Mouse (Mus musculus) forebrain, postnatal 0 days (tissue): ENCODE measurements around the gene Gpr68. TPM values are rescaled to one million over a fixed set of nuclear protein-coding genes. Genes with fewer than 3 reads are reported as not detected.

ENCODE experiments used
- ATAC-seq: fragments of 200-750 bp; cut with Nextera tagmentation; 2 replicates; pipeline ENCODE4 v1.8.0; 2017; ENCODE audit warnings: mild to moderate bottlenecking, moderate library complexity
- DNase-seq: peaks from one replicate; pipeline ENCODE4 v3.0.0-alpha.2; 2015
- H3K27ac ChIP-seq: fragments of 300-500 bp; sonication (generic); 2 replicates; pipeline ENCODE4 v1.5.1; 2014; ENCODE audit warnings: low read depth, mild to moderate bottlenecking, antibody characterized with exemption, low read length, moderate library complexity, mixed read lengths
- H3K27me3 ChIP-seq: fragments of 300-500 bp; sonication (generic); 2 replicates; pipeline ENCODE4 v1.6.1; 2014; ENCODE audit warnings: mild to moderate bottlenecking, low read length, mixed read lengths; ENCODE audit not compliant: insufficient read depth
- H3K36me3 ChIP-seq: fragments of 300-500 bp; sonication (generic); 2 replicates; pipeline ENCODE4 v1.6.1; 2014; ENCODE audit warnings: mild to moderate bottlenecking, moderate library complexity; ENCODE audit not compliant: insufficient read depth
- H3K4me1 ChIP-seq: fragments of 300-500 bp; sonication (generic); 2 replicates; pipeline ENCODE4 v1.6.1; 2014; ENCODE audit warnings: antibody characterized with exemption; ENCODE audit not compliant: insufficient read depth
- H3K4me2 ChIP-seq: fragments of 300-500 bp; sonication (generic); 2 replicates; pipeline ENCODE4 v1.6.1; 2014; ENCODE audit warnings: low read depth, mild to moderate bottlenecking, moderate library complexity
- H3K4me3 ChIP-seq: fragments of 300-500 bp; sonication (generic); 2 replicates; pipeline ENCODE4 v1.5.1; 2014; ENCODE audit warnings: low read depth, low read length, mixed read lengths
- H3K9ac ChIP-seq: fragments of 300-500 bp; sonication (generic); 2 replicates; pipeline ENCODE4 v1.6.1; 2014; ENCODE audit warnings: mild to moderate bottlenecking
- H3K9me3 ChIP-seq: fragments of 300-500 bp; sonication (generic); 2 replicates; pipeline ENCODE4 v1.6.1; 2016; ENCODE audit warnings: low read length
- CTCF ChIP-seq: sonication (generic); IDR thresholded peaks from 2 replicates; pipeline ENCODE4 v1.5.1; 2016; ENCODE audit warnings: antibody characterized with exemption, control low read depth, low read depth
- WGBS: fragments of 180-500 bp; shearing (Covaris S2); extraction: QIAGEN DNeasy Blood & Tissue Kit; methylation state at CpG from one replicate; pipeline ENCODE4 v1.1.7; 2014; 5-methylcytosine and 5-hydroxymethylcytosine counted together
- polyA plus RNA-seq: library from polyadenylated mRNA; unstranded; fragments of >200 nt; fragmentation: Nextera tagmentation; extraction: Ambion mirVana; gene quantifications from 2 replicates; pipeline ENCODE4 v1.2.1, GENCODE M21; 2015
- total RNA-seq: library from RNA; depleted of rRNA; stranded (reverse); fragments of >200 nt; gene quantifications from 2 replicates; pipeline ENCODE4 v1.2.3, GENCODE M21; 2014

Gpr68 gene
- total and polyA plus RNA-seq, 2 experiments from 2014 or later, result 3.7 to 7.0 TPM

DNA sequence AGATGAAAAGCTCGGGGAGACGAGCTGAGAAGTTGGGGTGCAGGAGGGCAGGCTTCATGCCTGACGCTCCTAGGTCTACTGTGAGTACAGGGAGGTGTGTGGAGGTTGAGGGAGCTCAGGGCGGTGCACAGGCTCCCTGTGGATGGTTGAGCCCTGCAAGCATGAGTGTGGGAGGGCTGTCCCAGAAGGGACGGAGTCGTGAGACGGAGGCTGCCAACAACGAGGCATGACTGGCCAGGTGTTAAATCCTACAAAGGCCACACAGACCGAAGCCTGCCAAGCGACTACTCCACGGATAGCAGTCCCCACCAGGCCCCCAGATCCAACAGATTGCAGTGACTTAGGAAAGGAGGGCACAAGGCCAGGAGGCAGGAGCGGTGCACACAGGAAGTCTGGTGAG is 2.7 kb upstream of the Gpr68 start:
- no peak for DNase-seq
- no peak for ATAC-seq
- H3K36me3 ChIP-seq, result peaks cover 17% of the 10 kb centered on the region

DNA sequence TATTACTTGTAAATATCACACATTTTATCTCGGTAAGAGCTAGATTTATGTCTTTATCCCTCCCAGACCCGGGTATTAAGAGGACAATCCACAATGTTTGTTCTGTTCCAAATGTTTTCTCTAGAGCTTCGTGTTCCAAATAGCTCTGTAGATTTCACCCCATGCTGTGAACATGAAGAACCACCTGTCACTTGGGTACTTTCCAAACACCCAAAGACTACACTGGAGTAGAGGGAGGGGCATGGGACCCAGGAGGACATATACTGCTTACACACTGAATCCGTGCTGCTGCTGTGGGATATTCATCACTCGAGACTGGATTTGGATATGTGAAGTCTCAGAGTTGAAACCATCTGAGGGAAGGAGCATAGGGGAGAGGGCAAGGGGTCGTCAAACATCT is 1.8 kb upstream of the Gpr68 start:
- WGBS, result 67% methylated on average over 6 of the region's 6 CpGs
- no peak for ATAC-seq
- H3K36me3 ChIP-seq, result peaks cover 14% of the 10 kb centered on the region

More for the DNA sequence above, 2.7 kb upstream of the Gpr68 start:
- Histone ChIP-seq H3K4me1 (0 out of 2 replicates have a peak, but pooled peaks cover 4% of the 10 kb centered on the region), H3K9me3 (no peaks in the 10 kb centered on the region), H3K27ac (no peak overlapping the region), H3K4me2 (no peak overlapping the region), H3K9ac (no peak overlapping the region), H3K4me3 (no peak overlapping the region), H3K27me3 (no peaks in the 10 kb centered on the region; the same call in 1 of the 2 replicates)
- TF ChIP-seq CTCF, result no peak
- WGBS, result 66% methylated on average over 12 of the region's 12 CpGs

DNA sequence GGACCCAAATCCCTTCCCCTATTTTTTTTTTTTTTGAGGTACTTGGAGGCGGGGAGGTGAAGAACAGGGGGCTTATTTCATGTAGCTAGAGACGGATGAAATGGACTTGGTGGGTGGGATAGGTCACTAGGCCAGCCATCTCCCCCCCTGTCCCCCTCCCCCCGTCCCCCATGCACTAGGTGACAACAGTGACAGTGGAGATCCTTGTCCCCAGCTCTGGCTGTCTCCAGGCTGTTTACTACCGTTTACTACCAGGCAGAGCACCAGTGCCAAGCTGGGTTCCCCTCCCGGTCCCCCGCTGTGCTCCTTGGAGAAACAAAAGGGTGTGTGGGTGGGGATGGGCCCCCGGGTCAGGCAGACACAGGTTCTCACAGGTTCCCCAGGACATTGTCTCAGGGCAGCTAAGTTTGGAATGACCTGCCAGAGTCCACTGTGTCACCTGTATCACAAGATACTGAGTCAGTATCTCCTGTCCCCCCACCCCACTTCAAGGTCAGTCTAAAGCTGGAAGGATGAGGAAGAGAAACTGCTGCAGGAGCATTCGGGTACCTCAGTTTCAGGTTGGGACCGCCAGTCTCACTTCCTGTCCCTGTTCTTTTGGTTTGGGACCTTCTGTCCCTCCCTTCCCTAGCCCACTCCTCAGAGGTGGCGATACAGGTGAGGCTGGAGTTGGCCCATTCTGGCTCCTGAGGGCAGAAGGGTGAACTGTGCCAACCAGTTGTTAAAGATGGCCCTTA is 468 bp upstream of the Gpr68 start:
- Histone ChIP-seq H3K27me3 (no peaks in the 10 kb centered on the region; the same call in 1 of the 2 replicates), H3K9me3 (no peaks in the 10 kb centered on the region), H3K27ac (no peak overlapping the region), H3K4me2 (peak overlapping the region; percentile 98), H3K36me3 (peaks cover 12% of the 10 kb centered on the region), H3K4me3 (peak overlapping the region; percentile 48), H3K9ac (peak overlapping the region; percentile 63), H3K4me1 (0 out of 2 replicates have a peak, but pooled peaks cover 4% of the 10 kb centered on the region)
- DNase-seq (no peak), ATAC-seq (peak; percentile 13; the same call in 1 of the 2 replicates)
- TF ChIP-seq CTCF, result no peak
- 28% methylated on average over 9 of the region's 10 CpGs for WGBS

More for the DNA sequence above, 1.8 kb upstream of the Gpr68 start:
- Histone ChIP-seq H3K9me3 (no peaks in the 10 kb centered on the region), H3K4me1 (0 out of 2 replicates have a peak, but pooled peaks cover 4% of the 10 kb centered on the region), H3K27me3 (no peaks in the 10 kb centered on the region; the same call in 1 of the 2 replicates), H3K4me3 (no peak overlapping the region), H3K4me2 (no peak overlapping the region), H3K9ac (no peak overlapping the region), H3K27ac (no peak overlapping the region)
- DNase-seq, result no peak
- no peak for TF ChIP-seq CTCF

DNA sequence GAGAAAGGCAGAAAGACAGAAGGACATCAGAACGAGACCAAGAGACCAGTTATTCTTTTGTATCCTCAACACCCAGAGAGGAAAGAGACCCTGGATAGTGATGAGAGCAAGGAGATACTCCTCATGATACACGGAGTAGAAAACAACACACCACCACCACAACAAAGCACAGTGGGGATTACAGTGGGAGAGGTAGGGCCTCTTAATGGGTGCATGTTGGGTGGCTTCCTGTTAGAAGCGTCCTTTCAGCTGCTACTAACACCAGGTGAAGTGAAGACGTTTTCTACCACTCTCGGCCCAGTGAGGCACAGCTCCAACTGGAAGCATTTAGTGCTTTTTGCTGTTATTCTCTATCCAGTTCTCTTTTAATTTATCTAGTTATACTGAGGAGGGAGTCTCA is 1.1 kb downstream of the Gpr68 start:
- H3K4me1 ChIP-seq, result 0 out of 2 replicates have a peak, but pooled peaks cover 4% of the 10 kb centered on the region
- DNase-seq (no peak), ATAC-seq (no peak)
- H3K4me3 ChIP-seq, result no peak overlapping the region
- no peak for TF ChIP-seq CTCF
- no peak overlapping the region for H3K4me2 ChIP-seq
- 76% methylated on average over 5 of the region's 5 CpGs for WGBS
- no peak overlapping the region for H3K27ac ChIP-seq
- H3K9me3 ChIP-seq, result no peaks in the 10 kb centered on the region
- no peak overlapping the region for H3K9ac ChIP-seq
- H3K27me3 ChIP-seq, result no peaks in the 10 kb centered on the region; the same call in 1 of the 2 replicates
- no peaks in the 10 kb centered on the region for H3K36me3 ChIP-seq

DNA sequence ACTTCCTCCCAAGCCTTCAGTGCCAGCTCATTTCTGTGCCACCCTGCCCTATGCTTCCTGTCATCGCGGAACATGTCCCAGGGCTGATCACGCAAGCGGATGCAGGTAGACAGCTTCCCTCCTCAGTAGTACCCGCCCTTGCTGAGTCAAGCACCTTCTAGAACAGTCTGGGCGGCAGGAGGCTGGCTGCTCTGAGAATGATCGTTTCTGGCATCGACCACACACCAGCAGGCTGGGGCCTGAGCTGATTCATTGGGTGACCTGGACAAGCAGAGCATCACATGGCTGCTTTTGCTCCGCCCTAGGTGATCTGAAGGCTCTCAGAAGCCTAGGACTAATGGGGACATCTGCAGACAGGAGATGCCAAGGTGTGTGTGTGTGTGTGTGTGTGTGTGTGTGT is 4.2 kb downstream of the Gpr68 start:
- ATAC-seq, result no peak
- TF ChIP-seq CTCF, result no peak
- 88% methylated on average over 9 of the region's 9 CpGs for WGBS

DNA sequence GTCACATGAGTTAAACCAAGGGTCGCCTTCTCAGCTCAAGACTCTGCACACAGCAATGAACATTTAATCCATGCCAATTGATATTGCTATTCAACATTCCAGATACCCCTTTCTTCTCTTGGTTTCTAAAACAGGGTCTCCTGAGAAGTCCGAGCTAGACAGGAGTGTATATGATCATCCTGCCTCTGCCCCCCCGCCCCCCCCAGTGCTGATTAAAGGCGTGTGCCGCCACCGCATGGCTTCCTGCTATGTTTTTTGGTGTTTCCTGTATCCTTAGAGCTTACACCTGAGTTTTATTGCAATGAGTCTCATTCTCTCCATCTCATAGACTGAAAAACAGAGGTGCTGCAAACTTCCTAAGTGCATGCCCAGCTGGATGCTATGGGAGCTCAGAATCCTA is 6.6 kb downstream of the Gpr68 start:
- ATAC-seq, result no peak
- H3K9me3 ChIP-seq, result no peaks in the 10 kb centered on the region
- no peak overlapping the region for H3K27ac ChIP-seq
- no peak overlapping the region for H3K4me2 ChIP-seq
- H3K4me1 ChIP-seq, result no peaks in the 10 kb centered on the region
- H3K4me3 ChIP-seq, result no peak overlapping the region
- no peak overlapping the region for H3K9ac ChIP-seq
- H3K27me3 ChIP-seq, result peaks cover 3% of the 10 kb centered on the region; the same call in 1 of the 2 replicates
- DNase-seq, result no peak
- H3K36me3 ChIP-seq, result no peaks in the 10 kb centered on the region
- TF ChIP-seq CTCF, result no peak
- 78% methylated on average over 6 of the region's 6 CpGs for WGBS

More for the DNA sequence above, 4.2 kb downstream of the Gpr68 start:
- Histone ChIP-seq H3K9me3 (no peaks in the 10 kb centered on the region), H3K4me3 (no peak overlapping the region), H3K27ac (no peak overlapping the region), H3K27me3 (peaks cover 3% of the 10 kb centered on the region; the same call in 1 of the 2 replicates), H3K36me3 (no peaks in the 10 kb centered on the region), H3K9ac (no peak overlapping the region), H3K4me1 (0 out of 2 replicates have a peak, but pooled peaks cover 4% of the 10 kb centered on the region), H3K4me2 (no peak overlapping the region)
- no peak for DNase-seq

DNA sequence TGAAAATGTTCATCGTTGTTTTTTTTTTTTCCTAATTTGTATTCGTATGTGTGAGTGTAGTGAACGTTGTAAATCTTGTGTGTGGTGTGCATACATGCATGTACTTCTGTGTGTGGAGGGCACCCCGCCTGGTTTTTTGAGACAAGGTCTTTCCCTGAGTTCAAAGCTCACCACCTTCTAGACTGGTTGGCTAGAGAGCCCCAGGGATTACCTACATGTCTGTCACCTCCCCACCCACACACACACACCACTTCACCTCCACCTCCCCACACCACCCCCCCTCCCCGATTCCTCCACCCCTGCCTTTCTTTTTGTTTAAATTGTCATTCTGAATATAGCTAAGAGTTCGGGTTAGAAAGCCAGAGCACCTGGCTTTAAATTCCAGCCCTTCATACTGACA is 7.1 kb downstream of the Gpr68 start:
- DNase-seq, result no peak
- H3K4me3 ChIP-seq, result no peak overlapping the region
- no peaks in the 10 kb centered on the region for H3K9me3 ChIP-seq
- H3K9ac ChIP-seq, result no peak overlapping the region
- H3K4me1 ChIP-seq, result no peaks in the 10 kb centered on the region
- H3K36me3 ChIP-seq, result no peaks in the 10 kb centered on the region
- peaks cover 3% of the 10 kb centered on the region; the same call in 1 of the 2 replicates for H3K27me3 ChIP-seq
- TF ChIP-seq CTCF, result no peak
- ATAC-seq, result no peak
- no peak overlapping the region for H3K27ac ChIP-seq
- no peak overlapping the region for H3K4me2 ChIP-seq
- 70% methylated on average over 6 of the region's 6 CpGs for WGBS
